Comparison of ENCODE assay signal across 8 mouse cellular contexts in genomic region chr5:25222752-25223702, GRCm38 (mm10). TPM values are rescaled to one million over a fixed set of nuclear protein-coding genes. Genes with fewer than 3 reads are reported as not detected.
DNase-seq lines count a peak whose midpoint lies in the region; ATAC-seq and TF ChIP-seq lines count a peak whose summit lies in the region.

TSS of gene E130116L18Rik (minus strand) at chr5:25223153.

- DNase-seq in adrenal gland, adult 2 months: peak; percentile 92
- DNase-seq in embryo, embryonic 11 days: peak; percentile 92
- peak; percentile 90 to 92 for DNase-seq in left cerebral cortex, postnatal 36 days (ENCODE audit: low spot score in 2 of 2)
- peak; percentile 89 for DNase-seq in midbrain, embryonic 10.5 days (ENCODE audit: low spot score)
- DNase-seq in right cerebral cortex, postnatal 36 days (ENCODE audit: low spot score in 2 of 2): peak; percentile 85 to 86
- DNase-seq in urinary bladder, postnatal 4 days (ENCODE audit: low spot score in 2 of 2): peak; percentile 84 to 90

- no peak; the same call in 1 of the 2 replicates for TF ChIP-seq CTCF in intestine, postnatal 0 days (IDR thresholded peaks at IDR 0.05; ENCODE audit: low read depth)

- peak; percentile 93 for ATAC-seq in granulocyte monocyte progenitor cell, adult 5-6 weeks (replicated peaks; ENCODE audit: poor library complexity, severe bottlenecking)
- ATAC-seq in intestine, postnatal 0 days: peak; percentile 96

- no peaks in the 10 kb centered on the region for H3K9me3 ChIP-seq in intestine, postnatal 0 days (ENCODE audit: control insufficient read depth)
- H3K9me3 ChIP-seq in midbrain, embryonic 10.5 days (replicated peaks): no peaks in the 10 kb centered on the region

- peak within 1 kb of the TSS; percentile 64 for H3K4me3 ChIP-seq in intestine, postnatal 0 days (ENCODE audit: low read depth, low read length)
- peak within 1 kb of the TSS; percentile 80 for H3K4me3 ChIP-seq in midbrain, embryonic 10.5 days

- no peaks in the 10 kb centered on the region for H3K36me3 ChIP-seq in intestine, postnatal 0 days (ENCODE audit: control insufficient read depth, insufficient read depth)
- peaks cover 18% of the 10 kb centered on the region for H3K36me3 ChIP-seq in midbrain, embryonic 10.5 days

- H3K27me3 ChIP-seq in intestine, postnatal 0 days (replicated peaks; ENCODE audit: control insufficient read depth, insufficient read depth, low read length): no peaks in the 10 kb centered on the region
- H3K27me3 ChIP-seq in midbrain, embryonic 10.5 days (ENCODE audit: low read depth, poor library complexity, severe bottlenecking): no peaks in the 10 kb centered on the region

- peak within 1 kb of the TSS; percentile 74 for H3K4me2 ChIP-seq in intestine, postnatal 0 days (replicated peaks; ENCODE audit: low read depth)

- peak within 1 kb of the TSS; percentile 91 for H3K27ac ChIP-seq in intestine, postnatal 0 days (ENCODE audit: low read depth, low read length)
- H3K27ac ChIP-seq in midbrain, embryonic 10.5 days (replicated peaks): peak within 1 kb of the TSS; percentile 95

- H3K9ac ChIP-seq in intestine, postnatal 0 days (ENCODE audit: low read depth, low read length): peak within 1 kb of the TSS; percentile 83

- intact Hi-C loops in left cerebral cortex, postnatal 36 days (cut with DNase I): no loop called here

- H3K4me1 ChIP-seq in intestine, postnatal 0 days (replicated peaks; ENCODE audit: control insufficient read depth, insufficient read depth, low read length): no peaks in the 10 kb centered on the region
- peaks cover 9% of the 10 kb centered on the region for H3K4me1 ChIP-seq in midbrain, embryonic 10.5 days

- 1% methylated on average over 72 of the region's 72 CpGs for WGBS in intestine, postnatal 0 days
- 6% methylated on average over 71 of the region's 72 CpGs for WGBS in midbrain, embryonic 10.5 days

RNA-seq across cellular contexts. Expression of gene E130116L18Rik, which starts in this region (rescaled TPM):
- total RNA-seq in adrenal gland, adult 2 months (2021): not detected
- 2.1 TPM in 1 of 2 replicates, not detected in the other for polyA plus RNA-seq in adrenal gland, adult 2 months (2012; rRNA removed)
- total RNA-seq in granulocyte monocyte progenitor cell, adult 5-6 weeks (2014; fragmentation: Nextera tagmentation): not detected in 2 replicates
- total RNA-seq in granulocyte monocyte progenitor cell, adult 5-6 weeks (2017): not detected in 2 replicates
- polyA plus RNA-seq in intestine, postnatal 0 days (2015; fragmentation: Nextera tagmentation; extraction: Ambion mirVana): 1.4 and 2.0 TPM in 2 replicates
- total RNA-seq in left cerebral cortex, postnatal 36 days (2021): not detected
- 1.7 TPM in 1 of 2 replicates, not detected in the other for polyA plus RNA-seq in midbrain, embryonic 10.5 days (2016; fragmentation: Nextera tagmentation; extraction: Ambion mirVana)

Comparison
In these comparisons a context has a peak if more than half of its experiments do, and no peak if none do; other contexts are left out.
1. Peak in every context shown above with its lines: DNase-seq, ATAC-seq, H3K4me3 ChIP-seq and H3K27ac ChIP-seq.
2. Peak in ATAC-seq in granulocyte monocyte progenitor cell, adult 5-6 weeks; RNA of the gene not detected or under 1 TPM.
3. Peak in DNase-seq in left cerebral cortex, postnatal 36 days; RNA of the gene not detected or under 1 TPM.